Mouse (Mus musculus): Measurements from ENCODE around the gene Rgs7bp. TPM values are rescaled to one million over a fixed set of nuclear protein-coding genes. Genes with fewer than 3 reads are reported as not detected.
"Not testable (repeated sequence)": the region's sequence is repeated elsewhere in the genome, so short reads cannot be mapped to it uniquely, and the experiment has no call there.

The Rgs7bp gene
- polyA plus RNA-seq, 1 experiment from 2014 or later = 2.8 TPM

DNA sequence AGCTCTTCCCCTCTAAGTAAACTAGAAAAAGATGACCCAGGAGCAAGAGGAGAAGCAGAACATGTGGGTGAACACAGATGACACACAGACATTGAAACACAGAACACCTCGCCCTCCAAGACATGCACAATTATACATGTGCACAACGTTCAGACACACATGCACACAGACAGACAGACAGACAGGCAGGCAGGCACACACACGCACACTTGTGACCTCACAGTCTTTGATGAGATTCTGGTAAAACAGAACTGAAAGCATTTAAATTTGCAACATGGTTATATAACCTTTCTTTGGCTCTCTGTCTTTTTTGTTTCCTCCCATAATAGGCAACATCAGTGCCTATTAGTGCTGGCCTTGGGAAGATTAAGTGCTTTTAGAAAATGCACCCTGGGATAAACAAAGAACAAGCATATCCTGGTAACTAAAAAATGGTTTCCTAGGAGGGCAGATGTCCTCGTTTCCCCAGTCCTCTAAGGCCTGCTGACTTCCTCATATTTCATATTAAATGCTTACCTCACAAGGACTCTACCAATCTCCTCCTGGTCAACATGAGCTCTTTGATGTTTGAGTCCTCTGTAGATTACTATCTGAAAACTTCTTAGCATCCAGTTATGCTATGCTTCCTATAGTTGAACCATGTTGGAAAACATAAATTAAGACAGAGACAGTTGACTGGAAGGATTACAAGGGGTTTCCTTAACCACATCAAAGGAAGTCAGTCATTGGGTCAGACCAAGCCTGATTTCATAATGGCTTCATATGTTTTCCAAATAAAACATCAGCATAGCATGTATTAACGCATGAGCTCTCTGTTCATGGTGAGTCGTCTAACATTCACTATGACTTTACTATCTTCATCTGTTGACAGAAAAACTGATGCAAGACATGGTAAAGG lies 122.8 kb downstream of the Rgs7bp start:
- 68% methylated on average over 6 of the region's 6 CpGs for WGBS
- H3K9me3 ChIP-seq (replicated peaks; ENCODE audit: control insufficient read depth, low read length) = no peaks in the 10 kb centered on the region
- H3K4me2 ChIP-seq (ENCODE audit: low read depth, low read length) = no peak overlapping the region
- no peak for ATAC-seq (replicated peaks; ENCODE audit: extremely low read depth, insufficient read depth, low FRiP score)
- H3K27ac ChIP-seq (ENCODE audit: low read length) = no peak overlapping the region
- H3K4me1 ChIP-seq (ENCODE audit: control insufficient read depth, insufficient read depth, low read length) = no peaks in the 10 kb centered on the region
- H3K9ac ChIP-seq (ENCODE audit: low read length) = no peak overlapping the region
- no peaks in the 10 kb centered on the region for H3K27me3 ChIP-seq (ENCODE audit: control insufficient read depth, insufficient read depth, low read length)
- no peaks in the 10 kb centered on the region for H3K36me3 ChIP-seq (ENCODE audit: control insufficient read depth, insufficient read depth)
- no peak overlapping the region for H3K4me3 ChIP-seq (ENCODE audit: low read length)

DNA sequence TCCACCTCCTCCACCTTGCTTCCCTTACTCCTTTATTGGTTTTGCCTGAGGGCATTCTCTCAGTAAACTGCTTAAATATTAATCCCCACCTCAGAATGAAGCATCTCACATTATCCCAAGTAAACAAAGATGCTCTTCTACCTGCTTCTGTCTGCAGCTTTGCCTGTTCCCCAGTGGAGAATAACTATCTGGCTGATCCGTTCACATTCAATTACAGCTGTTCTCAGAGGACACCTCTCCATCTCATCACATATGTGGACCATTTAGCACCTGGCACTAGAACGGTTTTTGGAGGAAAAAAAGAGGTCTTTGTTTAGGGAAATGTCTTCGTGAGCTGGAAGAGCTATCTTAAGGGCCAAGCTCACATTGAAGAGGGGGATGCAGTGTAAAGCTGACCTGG lies 123.9 kb downstream of the Rgs7bp start:
- no peak for ATAC-seq (replicated peaks; ENCODE audit: extremely low read depth, insufficient read depth, low FRiP score)
- H3K36me3 ChIP-seq (ENCODE audit: control insufficient read depth, insufficient read depth) = no peaks in the 10 kb centered on the region

DNA sequence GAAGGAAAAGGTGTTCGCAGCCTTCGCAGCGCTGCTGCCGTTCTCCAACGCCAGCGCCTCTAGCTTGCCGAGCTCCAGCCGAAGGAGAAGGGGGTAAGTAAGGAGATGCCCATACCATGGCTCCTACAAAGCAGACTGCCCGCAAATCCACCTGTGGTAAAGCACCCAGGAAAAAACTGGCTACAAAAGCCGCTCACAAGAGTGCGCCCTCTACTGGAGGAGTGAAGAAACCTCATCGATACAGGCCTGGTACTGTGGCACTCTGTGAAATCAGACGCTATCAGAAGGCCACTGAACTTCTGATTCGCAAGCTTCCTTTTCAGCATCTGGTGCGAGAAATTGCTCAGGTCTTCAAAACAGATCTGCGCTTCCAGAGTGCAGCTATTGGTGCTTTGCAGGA lies 136.1 kb downstream of the Rgs7bp start:
- no peaks in the 10 kb centered on the region for H3K4me1 ChIP-seq (ENCODE audit: control insufficient read depth, insufficient read depth, low read length)
- ATAC-seq (replicated peaks; ENCODE audit: extremely low read depth, insufficient read depth, low FRiP score) = no peak
- H3K4me2 ChIP-seq (ENCODE audit: low read depth, low read length) = no peak overlapping the region
- H3K27me3 ChIP-seq (ENCODE audit: control insufficient read depth, insufficient read depth, low read length) = no peaks in the 10 kb centered on the region
- H3K27ac ChIP-seq (ENCODE audit: low read length) = no peak overlapping the region
- no peaks in the 10 kb centered on the region for H3K9me3 ChIP-seq (replicated peaks; ENCODE audit: control insufficient read depth, low read length)
- H3K4me3 ChIP-seq (ENCODE audit: low read length) = no peak overlapping the region
- no peaks in the 10 kb centered on the region for H3K36me3 ChIP-seq (ENCODE audit: control insufficient read depth, insufficient read depth)
- no peak overlapping the region for H3K9ac ChIP-seq (ENCODE audit: low read length)
- 77% methylated on average over 16 of the region's 16 CpGs for WGBS

More for the DNA sequence above, 123.9 kb downstream of the Rgs7bp start:
- Histone ChIP-seq H3K4me1 (ENCODE audit: control insufficient read depth, insufficient read depth, low read length) (no peaks in the 10 kb centered on the region), H3K4me2 (ENCODE audit: low read depth, low read length) (no peak overlapping the region), H3K27ac (ENCODE audit: low read length) (no peak overlapping the region), H3K9ac (ENCODE audit: low read length) (no peak overlapping the region), H3K27me3 (ENCODE audit: control insufficient read depth, insufficient read depth, low read length) (no peaks in the 10 kb centered on the region), H3K9me3 (replicated peaks; ENCODE audit: control insufficient read depth, low read length) (no peaks in the 10 kb centered on the region), H3K4me3 (ENCODE audit: low read length) (no peak overlapping the region)
- WGBS = 62% methylated on average over 3 of the region's 3 CpGs

DNA sequence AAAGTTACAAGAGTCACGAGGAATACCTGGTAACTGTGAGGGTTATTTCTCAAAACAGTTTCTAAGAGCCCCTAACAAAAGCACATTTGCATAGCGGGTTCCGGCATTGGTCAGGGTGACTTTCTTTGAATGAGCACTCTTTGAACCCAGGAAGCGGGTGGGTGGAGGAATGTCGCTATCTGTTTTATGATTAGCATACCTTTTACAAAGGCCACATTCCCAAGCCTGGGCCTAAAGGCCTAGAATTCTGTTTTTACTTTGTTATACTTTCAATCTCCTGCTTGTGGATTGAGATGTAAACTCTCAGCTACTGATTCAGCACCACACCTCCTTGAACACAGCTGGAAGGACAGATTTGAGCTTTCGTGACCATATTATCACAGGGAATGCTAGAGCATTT lies 138.0 kb downstream of the Rgs7bp start:
- not testable (repeated sequence) for H3K4me3 ChIP-seq (ENCODE audit: low read length); ATAC-seq (replicated peaks; ENCODE audit: extremely low read depth, insufficient read depth, low FRiP score); H3K4me2 ChIP-seq (ENCODE audit: low read depth, low read length); H3K27me3 ChIP-seq (ENCODE audit: control insufficient read depth, insufficient read depth, low read length); H3K4me1 ChIP-seq (ENCODE audit: control insufficient read depth, insufficient read depth, low read length); H3K27ac ChIP-seq (ENCODE audit: low read length); H3K9ac ChIP-seq (ENCODE audit: low read length); H3K9me3 ChIP-seq (replicated peaks; ENCODE audit: control insufficient read depth, low read length); H3K36me3 ChIP-seq (ENCODE audit: control insufficient read depth, insufficient read depth)
- WGBS = 83% methylated on average over 6 of the region's 6 CpGs

DNA sequence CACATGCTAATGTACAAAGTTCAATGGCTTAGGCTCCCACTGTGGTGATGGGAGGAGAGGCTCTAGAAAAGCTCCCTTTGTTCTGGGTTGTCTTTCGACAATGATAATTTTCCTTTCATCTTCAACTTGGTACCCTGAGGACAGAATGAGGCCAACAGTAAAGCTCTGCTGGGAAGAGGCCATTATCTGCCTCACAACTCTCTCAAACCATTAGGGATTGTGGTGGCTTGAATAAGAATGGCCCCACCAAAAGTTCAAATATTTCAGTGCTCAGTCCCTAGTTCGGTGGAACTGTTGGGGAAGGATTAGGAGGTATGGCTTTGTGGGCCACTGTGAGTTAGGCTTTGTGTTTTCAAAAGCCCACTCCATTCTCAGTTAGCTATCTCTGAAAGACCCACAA lies 138.6 kb downstream of the Rgs7bp start:
- no peaks in the 10 kb centered on the region for H3K27me3 ChIP-seq (ENCODE audit: control insufficient read depth, insufficient read depth, low read length)
- H3K9me3 ChIP-seq (replicated peaks; ENCODE audit: control insufficient read depth, low read length) = no peaks in the 10 kb centered on the region
- WGBS = 96% methylated on average over 2 of the region's 2 CpGs
- H3K27ac ChIP-seq (ENCODE audit: low read length) = no peak overlapping the region
- H3K4me2 ChIP-seq (ENCODE audit: low read depth, low read length) = no peak overlapping the region
- H3K4me3 ChIP-seq (ENCODE audit: low read length) = no peak overlapping the region
- no peak overlapping the region for H3K9ac ChIP-seq (ENCODE audit: low read length)
- no peak for ATAC-seq (replicated peaks; ENCODE audit: extremely low read depth, insufficient read depth, low FRiP score)
- no peaks in the 10 kb centered on the region for H3K4me1 ChIP-seq (ENCODE audit: control insufficient read depth, insufficient read depth, low read length)
- no peaks in the 10 kb centered on the region for H3K36me3 ChIP-seq (ENCODE audit: control insufficient read depth, insufficient read depth)

DNA sequence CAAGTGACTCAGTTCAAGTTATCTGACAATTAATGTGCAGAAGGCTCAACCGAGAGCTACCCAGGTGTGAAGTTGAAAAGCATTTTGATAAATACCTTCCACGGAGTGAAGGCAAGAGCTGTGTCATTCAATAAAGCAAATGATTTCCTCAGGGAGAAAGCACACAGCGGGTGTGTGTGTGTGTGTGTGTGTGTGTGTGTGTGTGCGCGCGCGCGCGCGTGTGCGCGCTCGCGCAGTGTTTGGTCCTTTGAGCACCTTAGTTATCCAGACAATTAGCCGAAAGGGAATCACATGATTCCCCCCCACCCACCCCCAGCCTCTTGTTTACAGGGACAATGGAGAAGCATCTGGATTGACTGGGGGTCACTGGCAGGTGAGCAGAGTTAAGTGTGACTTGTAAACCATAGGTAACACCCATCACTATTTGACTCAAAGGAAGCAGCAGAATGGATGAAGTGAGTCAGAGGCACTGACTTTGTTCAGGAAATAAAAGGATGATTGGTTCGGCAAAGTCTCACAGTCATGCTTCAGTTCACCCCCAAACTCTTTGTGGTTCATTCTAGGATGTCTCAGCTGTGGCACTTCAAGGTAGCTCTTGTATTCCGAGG lies 140.3 kb downstream of the Rgs7bp start:
- H3K9ac ChIP-seq (ENCODE audit: low read length) = no peak overlapping the region

DNA sequence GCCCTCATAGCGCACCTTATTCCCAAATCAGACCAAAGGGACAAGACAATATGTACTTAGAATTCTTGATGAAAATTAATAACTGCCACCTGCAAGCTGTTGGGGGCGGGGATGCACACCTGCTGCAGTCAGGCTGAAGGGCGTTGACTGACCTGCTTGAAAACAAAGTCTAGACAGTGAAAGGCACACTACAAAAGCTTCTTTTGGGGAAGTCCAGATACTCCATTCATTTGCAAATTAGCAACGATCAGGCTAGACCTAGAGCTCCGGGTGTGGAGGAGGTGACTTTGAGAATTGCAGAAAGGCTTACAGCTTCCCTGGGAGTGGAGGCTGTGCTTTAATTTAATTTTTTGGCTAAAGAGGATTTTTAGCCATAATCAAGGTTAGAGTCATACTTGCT lies 143.1 kb downstream of the Rgs7bp start:
- not testable (repeated sequence) for ATAC-seq (replicated peaks; ENCODE audit: extremely low read depth, insufficient read depth, low FRiP score); H3K27me3 ChIP-seq (ENCODE audit: control insufficient read depth, insufficient read depth, low read length); H3K36me3 ChIP-seq (ENCODE audit: control insufficient read depth, insufficient read depth); H3K4me1 ChIP-seq (ENCODE audit: control insufficient read depth, insufficient read depth, low read length); H3K9me3 ChIP-seq (replicated peaks; ENCODE audit: control insufficient read depth, low read length); H3K27ac ChIP-seq (ENCODE audit: low read length); H3K4me3 ChIP-seq (ENCODE audit: low read length); H3K9ac ChIP-seq (ENCODE audit: low read length); H3K4me2 ChIP-seq (ENCODE audit: low read depth, low read length)
- 85% methylated on average over 5 of the region's 5 CpGs for WGBS

More for the DNA sequence above, 140.3 kb downstream of the Rgs7bp start:
- Histone ChIP-seq H3K4me2 (ENCODE audit: low read depth, low read length) (no peak overlapping the region), H3K9me3 (replicated peaks; ENCODE audit: control insufficient read depth, low read length) (no peaks in the 10 kb centered on the region), H3K27me3 (ENCODE audit: control insufficient read depth, insufficient read depth, low read length) (no peaks in the 10 kb centered on the region), H3K4me1 (ENCODE audit: control insufficient read depth, insufficient read depth, low read length) (no peaks in the 10 kb centered on the region), H3K36me3 (ENCODE audit: control insufficient read depth, insufficient read depth) (no peaks in the 10 kb centered on the region), H3K27ac (ENCODE audit: low read length) (no peak overlapping the region), H3K4me3 (ENCODE audit: low read length) (no peak overlapping the region)
- ATAC-seq (replicated peaks; ENCODE audit: extremely low read depth, insufficient read depth, low FRiP score) = no peak
- WGBS = 88% methylated on average over 17 of the region's 17 CpGs

DNA sequence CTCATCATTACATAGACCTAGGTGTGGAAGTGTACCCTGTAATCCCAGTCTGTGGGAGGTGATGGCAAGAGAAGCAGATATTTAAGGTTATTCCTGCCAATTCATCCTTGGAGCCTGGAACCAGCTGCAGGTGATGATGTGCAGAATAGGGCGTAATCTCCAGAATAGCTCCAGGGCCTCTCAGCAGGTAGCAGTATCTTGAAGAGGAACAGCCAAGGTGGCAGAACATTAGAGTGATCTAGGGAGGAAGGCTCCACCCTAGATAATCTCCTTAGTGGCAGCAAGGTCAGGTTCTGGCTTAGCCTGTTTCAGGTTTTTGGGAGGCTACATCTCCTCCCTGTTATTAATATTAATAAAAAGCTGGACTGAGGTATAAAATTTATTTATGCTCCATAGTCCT lies 143.7 kb downstream of the Rgs7bp start:
- WGBS = 97% methylated on average over 1 of the region's 1 CpGs

DNA sequence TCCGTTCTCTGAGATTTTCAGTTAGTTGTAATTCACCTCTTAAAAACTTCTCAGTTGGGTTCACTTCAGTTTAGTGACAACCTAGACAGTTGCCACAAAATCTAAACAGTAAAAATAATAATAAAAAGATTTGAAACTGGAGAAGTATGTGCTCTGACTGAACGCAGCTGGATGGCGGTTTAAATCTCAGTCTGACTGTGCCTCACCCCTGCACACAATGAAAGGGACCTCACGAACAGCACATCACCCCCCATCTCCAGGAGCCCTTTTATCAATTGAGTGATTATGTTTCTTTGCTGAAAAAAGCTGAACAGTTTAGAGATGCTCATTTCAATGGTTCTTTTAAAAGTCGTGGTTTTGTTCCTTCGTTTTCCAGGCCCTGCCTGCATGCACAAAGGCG lies 146.0 kb downstream of the Rgs7bp start:
- Histone ChIP-seq H3K9me3 (replicated peaks; ENCODE audit: control insufficient read depth, low read length) (no peaks in the 10 kb centered on the region), H3K9ac (ENCODE audit: low read length) (no peak overlapping the region), H3K4me3 (ENCODE audit: low read length) (no peak overlapping the region), H3K4me2 (ENCODE audit: low read depth, low read length) (no peak overlapping the region), H3K36me3 (ENCODE audit: control insufficient read depth, insufficient read depth) (no peaks in the 10 kb centered on the region), H3K4me1 (ENCODE audit: control insufficient read depth, insufficient read depth, low read length) (no peaks in the 10 kb centered on the region), H3K27ac (ENCODE audit: low read length) (no peak overlapping the region), H3K27me3 (ENCODE audit: control insufficient read depth, insufficient read depth, low read length) (no peaks in the 10 kb centered on the region)
- no peak for ATAC-seq (replicated peaks; ENCODE audit: extremely low read depth, insufficient read depth, low FRiP score)
- WGBS = 62% methylated on average over 7 of the region's 7 CpGs

More for the DNA sequence above, 143.7 kb downstream of the Rgs7bp start:
- not testable (repeated sequence) for H3K9me3 ChIP-seq (replicated peaks; ENCODE audit: control insufficient read depth, low read length); H3K27ac ChIP-seq (ENCODE audit: low read length); H3K27me3 ChIP-seq (ENCODE audit: control insufficient read depth, insufficient read depth, low read length); H3K4me1 ChIP-seq (ENCODE audit: control insufficient read depth, insufficient read depth, low read length); ATAC-seq (replicated peaks; ENCODE audit: extremely low read depth, insufficient read depth, low FRiP score); H3K4me2 ChIP-seq (ENCODE audit: low read depth, low read length); H3K36me3 ChIP-seq (ENCODE audit: control insufficient read depth, insufficient read depth); H3K4me3 ChIP-seq (ENCODE audit: low read length); H3K9ac ChIP-seq (ENCODE audit: low read length)
